Mouse (Mus musculus) thymus, postnatal 10 days (tissue): ENCODE measurements at regions not wholly inside any gene's neighbourhood (a gene's known extent, or its start where the extent isn't known, plus 50 kb on each side); places are given as distances from the start of the nearest gene placed in this dataset.

Experiments
- DNase-seq, 2 experiments: peaks; one replicate each; pipeline ENCODE4 v3.0.0; 2021; ENCODE audit warnings: low spot score in 2 of 2

GRCm38 (mm10) chr12:39371480-39372245, 592.5 kb downstream of the Etv1 start:
- no peak for DNase-seq

- no peak for DNase-seq
Measured at GRCm38 (mm10) chr12:39373721-39374120, 594.5 kb downstream of the Etv1 start.
